Mouse (Mus musculus) ES-Bruce4 (cell line): ENCODE measurements around the gene Osbpl6. TPM values are rescaled to one million over a fixed set of nuclear protein-coding genes. Genes with fewer than 3 reads are reported as not detected.
A peak's percentile ranks its signal among the peaks of the same experiment; 100 is the strongest.

Experiments
- H3K27ac ChIP-seq: 2 replicates; pipeline ENCODE4 v1.5.1; 2012; ENCODE audit warnings: low read length, inconsistent platforms; ENCODE audit not compliant: insufficient read depth
- H3K27me3 ChIP-seq: 2 replicates; pipeline ENCODE4 v1.6.1; 2012; ENCODE audit warnings: mild to moderate bottlenecking, low read length, inconsistent platforms; ENCODE audit not compliant: control insufficient read depth, poor library complexity, insufficient read depth, severe bottlenecking
- H3K36me3 ChIP-seq: 2 replicates; pipeline ENCODE4 v1.6.1; 2012; ENCODE audit warnings: inconsistent platforms, mild to moderate bottlenecking, low read length, moderate library complexity; ENCODE audit not compliant: control insufficient read depth, poor library complexity, insufficient read depth, severe bottlenecking
- H3K4me1 ChIP-seq: one replicate; pipeline ENCODE4 v1.8.1; 2011; ENCODE audit warnings: low read length; ENCODE audit not compliant: control insufficient read depth, insufficient read depth
- H3K4me3 ChIP-seq: 2 replicates; pipeline ENCODE4 v1.5.1; 2011; ENCODE audit warnings: low read depth, mild to moderate bottlenecking, low read length
- H3K9ac ChIP-seq: 2 replicates; pipeline ENCODE4 v1.6.1; 2012; ENCODE audit warnings: low read depth, mild to moderate bottlenecking, inconsistent platforms; ENCODE audit not compliant: poor library complexity, severe bottlenecking
- H3K9me3 ChIP-seq: replicated peaks from 2 replicates; pipeline ENCODE4 v1.6.1; 2012; ENCODE audit warnings: mild to moderate bottlenecking, low read length, inconsistent platforms; ENCODE audit not compliant: control insufficient read depth, poor library complexity, insufficient read depth, severe bottlenecking
- CTCF ChIP-seq: IDR thresholded peaks from one replicate; pipeline ENCODE4 v1.8.1; 2011; ENCODE audit warnings: low read depth, low read length
- EP300 ChIP-seq: IDR thresholded peaks from 2 replicates; pipeline ENCODE4 v1.6.1; 2011; ENCODE audit warnings: low read depth, low read length; ENCODE audit not compliant: insufficient read depth
- POLR2A ChIP-seq: IDR thresholded peaks from one replicate; pipeline ENCODE4 v1.8.1; 2011; ENCODE audit warnings: low read length; ENCODE audit not compliant: insufficient read depth
- polyA plus RNA-seq: library from polyadenylated mRNA; stranded (reverse); fragments of >200 nt; gene quantifications from 2 replicates; pipeline ENCODE4 v1.2.4, GENCODE M21; 2011; ENCODE audit warnings: low read depth; ENCODE audit not compliant: missing spikeins, insufficient read depth, insufficient read length

The Osbpl6 gene
- polyA plus RNA-seq, 1 experiment = 6.6 TPM

DNA sequence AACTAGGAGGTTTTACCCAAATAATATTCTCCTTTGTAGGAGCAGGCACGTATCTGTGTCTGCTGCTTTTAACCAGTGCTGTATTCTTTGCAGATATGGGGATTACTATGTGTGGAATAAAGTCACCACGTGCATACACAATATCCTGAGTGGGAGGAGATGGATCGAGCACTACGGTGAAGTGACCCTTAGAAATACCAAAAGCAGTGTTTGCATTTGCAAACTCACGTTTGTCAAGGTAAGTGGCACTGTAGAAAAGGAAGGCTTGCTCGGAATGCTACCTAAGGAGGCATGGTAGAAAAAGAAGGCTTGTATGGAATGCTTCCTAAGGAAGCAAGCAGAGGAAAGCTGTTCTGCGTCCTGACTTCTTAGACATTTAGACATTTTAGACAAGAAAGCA, 183.9 kb downstream of the Osbpl6 start:
- H3K9me3 ChIP-seq = no peaks in the 10 kb centered on the region
- no peak for TF ChIP-seq POLR2A
- no peak for TF ChIP-seq CTCF
- TF ChIP-seq EP300 = no peak
- no peaks in the 10 kb centered on the region for H3K27me3 ChIP-seq
- H3K4me3 ChIP-seq = no peak overlapping the region
- no peaks in the 10 kb centered on the region for H3K4me1 ChIP-seq
- no peaks in the 10 kb centered on the region for H3K36me3 ChIP-seq
- no peak overlapping the region for H3K9ac ChIP-seq
- H3K27ac ChIP-seq = no peak overlapping the region

- H3K27ac ChIP-seq = no peak overlapping the region
- H3K9me3 ChIP-seq = no peaks in the 10 kb centered on the region
- H3K9ac ChIP-seq = no peak overlapping the region
- no peaks in the 10 kb centered on the region for H3K27me3 ChIP-seq
- H3K36me3 ChIP-seq = no peaks in the 10 kb centered on the region
- TF ChIP-seq CTCF (no peak), EP300 (no peak), POLR2A (no peak)
- H3K4me3 ChIP-seq = no peak overlapping the region
- no peaks in the 10 kb centered on the region for H3K4me1 ChIP-seq
Observed at GRCm38 (mm10) chr2:76592401-76592924, 186.2 kb downstream of the Osbpl6 start.

DNA sequence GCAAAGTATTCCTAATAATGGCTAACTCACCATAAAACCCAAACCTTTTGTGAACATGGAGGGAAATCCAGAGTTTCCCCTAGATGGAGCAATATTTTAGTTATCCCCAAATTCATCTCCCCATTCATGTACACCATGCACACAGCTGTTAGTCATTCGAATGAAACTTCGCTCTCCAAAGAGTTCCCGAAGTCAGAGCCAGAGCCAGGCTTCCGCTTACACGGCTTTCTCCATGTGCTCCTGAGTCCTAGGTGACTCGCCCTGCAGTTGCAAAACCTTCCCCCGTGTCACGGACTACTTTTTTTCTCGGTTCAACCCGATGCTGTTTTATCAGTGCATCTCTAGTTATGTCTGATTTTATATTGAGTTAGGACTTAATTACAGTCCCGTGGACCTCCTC, 191.2 kb downstream of the Osbpl6 start:
- Histone ChIP-seq H3K9me3 (no peaks in the 10 kb centered on the region), H3K4me3 (no peak overlapping the region), H3K36me3 (no peaks in the 10 kb centered on the region), H3K27me3 (no peaks in the 10 kb centered on the region; the same call in 1 of the 2 replicates), H3K27ac (no peak overlapping the region), H3K9ac (no peak overlapping the region), H3K4me1 (no peaks in the 10 kb centered on the region)
- no peak for TF ChIP-seq POLR2A
- no peak for TF ChIP-seq CTCF
- TF ChIP-seq EP300 = no peak

- no peak for TF ChIP-seq POLR2A
- peak; percentile 12 for TF ChIP-seq CTCF
- H3K9me3 ChIP-seq = no peaks in the 10 kb centered on the region
- no peaks in the 10 kb centered on the region; the same call in 1 of the 2 replicates for H3K27me3 ChIP-seq
- H3K4me3 ChIP-seq = no peak overlapping the region
- H3K36me3 ChIP-seq = no peaks in the 10 kb centered on the region
- no peaks in the 10 kb centered on the region for H3K4me1 ChIP-seq
- H3K9ac ChIP-seq = no peak overlapping the region
- no peak overlapping the region for H3K27ac ChIP-seq
Observed at GRCm38 (mm10) chr2:76599214-76599613, 192.9 kb downstream of the Osbpl6 start.

DNA sequence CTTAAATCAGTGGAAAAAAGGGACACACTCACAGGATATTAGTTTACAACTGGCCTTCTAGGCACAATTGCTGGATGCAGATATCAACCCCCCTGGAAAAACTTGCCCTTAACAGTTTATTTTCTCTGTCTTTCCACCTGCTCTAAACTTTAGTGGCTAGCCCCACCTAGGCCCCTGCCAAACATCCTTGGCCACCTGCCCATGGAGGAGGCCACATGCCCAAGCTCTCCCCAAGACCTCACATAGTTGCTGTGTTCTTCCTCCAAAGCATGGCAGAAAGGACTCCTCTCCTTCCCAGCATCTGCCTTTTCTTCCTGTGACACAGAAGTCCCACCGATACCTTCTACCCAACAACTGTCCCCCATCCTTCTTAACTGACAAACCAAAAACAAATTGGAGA, 195.9 kb downstream of the Osbpl6 start:
- Histone ChIP-seq H3K9ac (no peak overlapping the region), H3K4me3 (no peak overlapping the region), H3K27ac (no peak overlapping the region), H3K9me3 (no peaks in the 10 kb centered on the region), H3K27me3 (no peaks in the 10 kb centered on the region; the same call in 1 of the 2 replicates), H3K36me3 (no peaks in the 10 kb centered on the region), H3K4me1 (no peaks in the 10 kb centered on the region)
- TF ChIP-seq EP300 = no peak
- TF ChIP-seq CTCF = no peak
- TF ChIP-seq POLR2A = no peak

DNA sequence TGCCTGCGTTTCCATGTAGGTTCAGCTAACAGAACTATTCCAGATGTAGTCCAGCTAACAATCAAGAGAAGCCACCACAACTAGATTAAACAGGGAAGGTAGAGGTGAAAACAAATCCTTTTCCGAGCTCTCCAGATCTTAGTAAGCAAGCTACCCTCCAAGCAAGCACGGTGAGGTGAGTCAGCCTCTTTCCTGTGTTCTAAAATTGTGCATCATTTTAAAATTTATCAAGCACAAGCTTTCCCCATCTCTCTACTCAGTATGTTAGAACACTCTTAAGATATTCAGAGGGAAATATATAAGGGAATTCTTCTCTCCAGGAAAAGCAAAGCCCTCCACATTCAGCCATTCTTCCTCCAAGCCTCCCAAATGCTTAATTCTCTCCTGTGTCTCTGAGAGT, 200.4 kb downstream of the Osbpl6 start:
- Histone ChIP-seq H3K27ac (no peak overlapping the region), H3K36me3 (no peaks in the 10 kb centered on the region), H3K9ac (no peak overlapping the region), H3K4me1 (no peaks in the 10 kb centered on the region), H3K27me3 (no peaks in the 10 kb centered on the region), H3K4me3 (no peak overlapping the region), H3K9me3 (no peaks in the 10 kb centered on the region)
- TF ChIP-seq POLR2A (no peak), CTCF (no peak), EP300 (no peak)
